Mouse (Mus musculus): Measurements from ENCODE around the gene Ercc4. TPM values are rescaled to one million over a fixed set of nuclear protein-coding genes. Genes with fewer than 3 reads are reported as not detected.
"Not testable (repeated sequence)": the region's sequence is repeated elsewhere in the genome, so short reads cannot be mapped to it uniquely, and the experiment has no call there.

The Ercc4 gene
- 10.8 and 20.8 TPM in 2 replicates for total RNA-seq (2017)

- ATAC-seq (replicated peaks; ENCODE audit: low read depth, poor library complexity, severe bottlenecking): peak; percentile 99
These were observed at the start of gene Ercc4 for GRCm38 (mm10) chr16:13109156-13109989. Gene Ercc4 (plus strand): TSS chr16:13109684.

- ATAC-seq (replicated peaks; ENCODE audit: low read depth, poor library complexity, severe bottlenecking): peak; percentile 74
These were observed 48.4 kb upstream of the Ercc4 start for GRCm38 (mm10) chr16:13061113-13061512.

- ATAC-seq (replicated peaks; ENCODE audit: low read depth, poor library complexity, severe bottlenecking): no peak
These were observed 35.3 kb upstream of the Ercc4 start for GRCm38 (mm10) chr16:13074176-13074575.

GRCm38 (mm10) chr16:13080161-13080560, 29.3 kb upstream of the Ercc4 start:
- no peak for ATAC-seq (replicated peaks; ENCODE audit: low read depth, poor library complexity, severe bottlenecking)

GRCm38 (mm10) chr16:13083155-13083798, 26.2 kb upstream of the Ercc4 start:
- ATAC-seq (replicated peaks; ENCODE audit: low read depth, poor library complexity, severe bottlenecking): no peak

GRCm38 (mm10) chr16:13108356-13108755, 1.1 kb upstream of the Ercc4 start:
- ATAC-seq (replicated peaks; ENCODE audit: low read depth, poor library complexity, severe bottlenecking): no peak

- peak; percentile 42 for ATAC-seq (replicated peaks; ENCODE audit: low read depth, poor library complexity, severe bottlenecking)
These were observed 609 bp downstream of the Ercc4 start for GRCm38 (mm10) chr16:13109990-13110595.

GRCm38 (mm10) chr16:13114821-13115220, 5.3 kb downstream of the Ercc4 start:
- ATAC-seq (replicated peaks; ENCODE audit: low read depth, poor library complexity, severe bottlenecking): no peak

GRCm38 (mm10) chr16:13115466-13115865, 6.0 kb downstream of the Ercc4 start:
- ATAC-seq (replicated peaks; ENCODE audit: low read depth, poor library complexity, severe bottlenecking): not testable (repeated sequence)

GRCm38 (mm10) chr16:13117299-13117966, 7.9 kb downstream of the Ercc4 start:
- peak; percentile 93 for ATAC-seq (replicated peaks; ENCODE audit: low read depth, poor library complexity, severe bottlenecking)

- no peak for ATAC-seq (replicated peaks; ENCODE audit: low read depth, poor library complexity, severe bottlenecking)
These were observed 8.5 kb downstream of the Ercc4 start for GRCm38 (mm10) chr16:13117967-13118430.

GRCm38 (mm10) chr16:13118754-13119294, 9.3 kb downstream of the Ercc4 start:
- no peak for ATAC-seq (replicated peaks; ENCODE audit: low read depth, poor library complexity, severe bottlenecking)

GRCm38 (mm10) chr16:13119641-13120350, 10.3 kb downstream of the Ercc4 start:
- no peak for ATAC-seq (replicated peaks; ENCODE audit: low read depth, poor library complexity, severe bottlenecking)

- no peak for ATAC-seq (replicated peaks; ENCODE audit: low read depth, poor library complexity, severe bottlenecking)
These were observed 15.9 kb downstream of the Ercc4 start for GRCm38 (mm10) chr16:13125357-13125756.

GRCm38 (mm10) chr16:13127566-13127965, 18.1 kb downstream of the Ercc4 start:
- ATAC-seq (replicated peaks; ENCODE audit: low read depth, poor library complexity, severe bottlenecking): no peak

GRCm38 (mm10) chr16:13130412-13130811, 20.9 kb downstream of the Ercc4 start:
- ATAC-seq (replicated peaks; ENCODE audit: low read depth, poor library complexity, severe bottlenecking): no peak

- ATAC-seq (replicated peaks; ENCODE audit: low read depth, poor library complexity, severe bottlenecking): no peak
These were observed 31.7 kb downstream of the Ercc4 start for GRCm38 (mm10) chr16:13141220-13141619.

GRCm38 (mm10) chr16:13143932-13144331, 34.4 kb downstream of the Ercc4 start:
- no peak for ATAC-seq (replicated peaks; ENCODE audit: low read depth, poor library complexity, severe bottlenecking)

- ATAC-seq (replicated peaks; ENCODE audit: low read depth, poor library complexity, severe bottlenecking): no peak
These were observed 35.4 kb downstream of the Ercc4 start for GRCm38 (mm10) chr16:13144682-13145410.
